Mouse (Mus musculus) lung, embryonic 14.5 days (tissue): ENCODE results near the gene Fanca. TPM values are rescaled to one million over a fixed set of nuclear protein-coding genes. Genes with fewer than 3 reads are reported as not detected.

ENCODE experiments used
- ATAC-seq: fragments of 200-750 bp; cut with Nextera tagmentation; 2 replicates; pipeline ENCODE4 v1.8.0; 2017; ENCODE audit warnings: mild to moderate bottlenecking, moderate TSS enrichment, moderate library complexity; ENCODE audit not compliant: insufficient read depth
- DNase-seq: peaks from one replicate; pipeline ENCODE4 v3.0.0-alpha.2; 2015
- H3K27ac ChIP-seq: fragments of 300-500 bp; sonication (generic); 2 replicates; pipeline ENCODE4 v1.5.1; 2014; ENCODE audit warnings: low read depth, mild to moderate bottlenecking, moderate library complexity
- H3K27me3 ChIP-seq: fragments of 300-500 bp; sonication (generic); 2 replicates; pipeline ENCODE4 v1.6.1; 2014; ENCODE audit warnings: low read length, control low read depth; ENCODE audit not compliant: insufficient read depth
- H3K36me3 ChIP-seq: fragments of 300-500 bp; sonication (generic); 2 replicates; pipeline ENCODE4 v1.6.1; 2014; ENCODE audit warnings: control low read depth; ENCODE audit not compliant: insufficient read depth
- H3K4me1 ChIP-seq: fragments of 300-500 bp; sonication (generic); 2 replicates; pipeline ENCODE4 v1.6.1; 2014; ENCODE audit warnings: antibody characterized with exemption, control low read depth; ENCODE audit not compliant: insufficient read depth
- H3K4me2 ChIP-seq: fragments of 300-500 bp; sonication (generic); 2 replicates; pipeline ENCODE4 v1.6.1; 2014; ENCODE audit warnings: mild to moderate bottlenecking
- H3K4me3 ChIP-seq: fragments of 300-500 bp; sonication (generic); 2 replicates; pipeline ENCODE4 v1.5.1; 2014; ENCODE audit warnings: low read depth, low read length
- H3K9ac ChIP-seq: fragments of 300-500 bp; sonication (generic); 2 replicates; pipeline ENCODE4 v1.6.1; 2014
- H3K9me3 ChIP-seq: fragments of 300-500 bp; sonication (generic); 2 replicates; pipeline ENCODE4 v1.6.1; 2016; ENCODE audit warnings: low read depth, low read length, control low read depth
- CTCF ChIP-seq: IDR thresholded peaks from 2 replicates; pipeline ENCODE4 v1.5.1; 2016; ENCODE audit warnings: antibody characterized with exemption, low read depth
- WGBS: fragments of 180-500 bp; shearing (Covaris S2); extraction: QIAGEN DNeasy Blood & Tissue Kit; methylation state at CpG from one replicate; pipeline ENCODE4 v1.1.7; 2014; 5-methylcytosine and 5-hydroxymethylcytosine counted together
- polyA plus RNA-seq: library from polyadenylated mRNA; unstranded; fragments of >200 nt; fragmentation: Nextera tagmentation; extraction: Ambion mirVana; gene quantifications from 2 replicates; pipeline ENCODE4 v1.2.1, GENCODE M21; 2014

The Fanca gene
- 40.0 and 41.6 TPM in 2 replicates for polyA plus RNA-seq

GRCm38 (mm10) chr8:123318467-123318911 lies at the start of gene Fanca:
Fanca (minus strand) TSS chr8:123318576.
- Histone ChIP-seq H3K27me3 (no peaks in the 10 kb centered on the region), H3K27ac (no peak within 1 kb of the TSS), H3K9me3 (no peaks in the 10 kb centered on the region), H3K4me1 (no peaks in the 10 kb centered on the region; the same call in 1 of the 2 replicates), H3K36me3 (0 out of 2 replicates have a peak, but pooled peaks cover 2% of the 10 kb centered on the region), H3K4me3 (peak within 1 kb of the TSS; percentile 66), H3K9ac (peak within 1 kb of the TSS; percentile 67), H3K4me2 (peak within 1 kb of the TSS; percentile 64)
- under 1% methylated on average over 24 of the region's 24 CpGs for WGBS
- TF ChIP-seq CTCF: no peak
- DNase-seq (peak; percentile 97), ATAC-seq (peak; percentile 100)

DNA sequence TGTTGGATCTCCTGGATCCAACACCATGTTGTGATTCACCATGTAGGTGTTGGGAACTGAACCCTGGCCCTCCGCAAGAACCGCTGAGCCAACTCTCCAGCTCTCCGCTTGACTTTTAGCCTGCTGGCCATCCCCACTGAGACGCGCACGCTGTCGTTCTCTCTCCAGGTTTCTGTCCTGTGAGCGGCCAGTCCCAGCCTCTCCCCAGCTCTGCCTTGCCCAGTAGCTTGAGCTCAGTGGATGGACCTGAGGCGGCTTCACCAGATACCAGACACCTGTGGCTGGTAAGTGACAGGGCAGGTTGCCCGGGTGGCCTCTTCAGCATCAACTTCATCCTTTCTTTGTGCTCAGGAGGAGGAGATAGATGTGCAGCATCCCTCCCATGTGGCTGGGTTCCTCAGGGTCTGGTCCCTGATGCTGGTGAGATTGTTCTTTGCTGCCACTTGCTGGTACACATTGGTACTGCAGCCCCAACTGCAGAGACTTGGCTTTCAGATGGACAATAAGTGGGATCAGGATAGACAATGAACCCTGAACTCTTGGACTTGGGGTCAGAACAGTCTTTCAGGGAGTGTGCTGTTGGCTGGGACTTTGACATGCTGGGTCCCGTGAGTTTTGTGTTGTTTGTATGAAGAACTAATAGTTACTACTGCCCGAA lies 42.8 kb upstream of the Fanca start:
- no peaks in the 10 kb centered on the region for H3K27me3 ChIP-seq
- no peak overlapping the region for H3K4me3 ChIP-seq
- H3K27ac ChIP-seq: no peak overlapping the region
- no peaks in the 10 kb centered on the region for H3K9me3 ChIP-seq
- 36% methylated on average over 12 of the region's 12 CpGs for WGBS
- H3K36me3 ChIP-seq: no peaks in the 10 kb centered on the region
- ATAC-seq (no peak), DNase-seq (peak; percentile 92)
- peak; percentile 99 for TF ChIP-seq CTCF
- no peaks in the 10 kb centered on the region for H3K4me1 ChIP-seq
- H3K4me2 ChIP-seq: no peak overlapping the region
- no peak overlapping the region for H3K9ac ChIP-seq

DNA sequence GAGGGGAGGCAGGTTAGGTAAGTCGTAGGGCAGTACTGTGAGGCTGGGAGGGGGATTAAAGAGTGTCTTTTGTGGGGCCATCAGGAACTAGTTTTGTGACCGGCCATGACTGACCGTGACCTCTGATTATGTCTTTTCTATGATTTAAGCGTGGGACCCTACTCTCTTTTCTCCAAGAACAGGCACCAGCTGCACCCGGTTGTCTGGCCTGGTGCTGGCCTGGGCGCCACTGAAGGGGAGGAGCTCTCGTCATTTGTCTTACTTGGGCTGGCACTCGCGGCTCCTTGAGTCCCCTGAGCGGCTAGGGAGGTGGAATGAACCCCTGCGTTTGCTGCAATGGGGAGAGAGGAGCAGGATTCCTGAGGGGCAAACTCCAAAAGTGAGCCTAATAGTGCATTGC lies 34.8 kb upstream of the Fanca start:
- WGBS: 35% methylated on average over 11 of the region's 11 CpGs
- H3K27ac ChIP-seq: no peak overlapping the region
- no peaks in the 10 kb centered on the region for H3K9me3 ChIP-seq
- no peaks in the 10 kb centered on the region for H3K36me3 ChIP-seq
- H3K4me1 ChIP-seq: peaks cover 8% of the 10 kb centered on the region; the same call in 1 of the 2 replicates
- ATAC-seq (no peak), DNase-seq (no peak)
- no peak overlapping the region for H3K9ac ChIP-seq
- no peak for TF ChIP-seq CTCF
- H3K4me2 ChIP-seq: no peak overlapping the region
- H3K27me3 ChIP-seq: peaks cover 4% of the 10 kb centered on the region; the same call in 1 of the 2 replicates
- no peak overlapping the region for H3K4me3 ChIP-seq

- Histone ChIP-seq H3K4me2 (no peak overlapping the region), H3K27ac (no peak overlapping the region), H3K27me3 (peaks cover 4% of the 10 kb centered on the region; the same call in 1 of the 2 replicates), H3K4me1 (peaks cover 11% of the 10 kb centered on the region; the same call in 1 of the 2 replicates), H3K4me3 (no peak overlapping the region), H3K36me3 (no peaks in the 10 kb centered on the region), H3K9me3 (no peaks in the 10 kb centered on the region), H3K9ac (no peak overlapping the region)
- WGBS: 48% methylated on average over 13 of the region's 13 CpGs
- DNase-seq: peak; percentile 77
- ATAC-seq: no peak
- TF ChIP-seq CTCF: peak; percentile 75
Measured at GRCm38 (mm10) chr8:123352786-123353185, 34.4 kb upstream of the Fanca start.

DNA sequence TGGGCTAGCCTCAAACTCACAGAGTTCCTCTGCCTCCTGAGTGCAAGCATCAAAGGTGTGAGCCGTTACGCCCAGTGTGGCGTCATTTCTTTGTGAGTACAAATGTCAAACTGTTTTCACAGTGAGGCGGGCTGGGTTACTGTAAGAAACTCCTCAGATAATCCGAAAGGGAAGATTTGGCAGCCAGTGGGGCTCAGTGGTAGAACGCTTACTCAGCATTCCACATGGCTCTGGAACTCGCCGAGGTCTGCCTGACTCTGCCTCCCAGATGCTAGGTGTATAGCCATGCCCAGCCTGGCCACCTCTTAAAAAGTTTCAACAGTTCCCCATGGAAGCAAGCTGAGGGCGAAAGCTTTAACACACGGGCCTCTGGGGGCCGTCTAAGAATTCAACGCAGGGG lies 33.7 kb upstream of the Fanca start:
- no peak overlapping the region for H3K4me3 ChIP-seq
- no peak overlapping the region for H3K27ac ChIP-seq
- no peak for DNase-seq
- H3K27me3 ChIP-seq: peaks cover 4% of the 10 kb centered on the region; the same call in 1 of the 2 replicates
- H3K9me3 ChIP-seq: no peaks in the 10 kb centered on the region
- 79% methylated on average over 12 of the region's 12 CpGs for WGBS
- no peak overlapping the region for H3K4me2 ChIP-seq
- peaks cover 14% of the 10 kb centered on the region for H3K4me1 ChIP-seq
- H3K36me3 ChIP-seq: no peaks in the 10 kb centered on the region
- no peak for ATAC-seq
- no peak for TF ChIP-seq CTCF
- no peak overlapping the region for H3K9ac ChIP-seq

DNA sequence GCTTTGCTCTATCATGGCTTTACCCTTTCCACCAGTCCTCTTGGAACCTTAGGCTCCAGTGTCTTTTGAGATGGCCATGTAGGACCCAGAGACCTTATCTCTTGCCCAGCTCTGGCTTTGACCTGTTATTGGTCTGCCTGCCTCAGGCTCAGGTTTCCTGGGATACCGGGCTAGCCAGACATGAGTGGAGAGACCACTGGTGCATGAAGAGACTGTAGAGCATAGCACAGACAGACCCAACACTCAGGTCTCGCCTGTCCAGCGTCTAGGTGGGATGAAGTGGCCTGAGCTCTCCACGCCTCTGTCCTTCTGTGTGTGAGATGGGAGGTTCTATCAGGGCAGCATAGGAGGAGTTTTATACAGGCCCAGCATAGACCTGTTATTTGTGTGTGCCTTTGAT lies 30.7 kb upstream of the Fanca start:
- Histone ChIP-seq H3K4me1 (peaks cover 17% of the 10 kb centered on the region), H3K9me3 (no peaks in the 10 kb centered on the region), H3K4me2 (no peak overlapping the region), H3K36me3 (no peaks in the 10 kb centered on the region), H3K9ac (no peak overlapping the region), H3K4me3 (no peak overlapping the region), H3K27me3 (peaks cover 4% of the 10 kb centered on the region; the same call in 1 of the 2 replicates), H3K27ac (peak overlapping the region; percentile 77; the same call in 1 of the 2 replicates)
- 69% methylated on average over 4 of the region's 4 CpGs for WGBS
- no peak for TF ChIP-seq CTCF
- DNase-seq (no peak), ATAC-seq (no peak; the same call in 1 of the 2 replicates)

- Histone ChIP-seq H3K4me2 (0 out of 2 replicates have a peak overlapping the region, but pooled peaks have one; percentile 32), H3K9me3 (no peaks in the 10 kb centered on the region), H3K27ac (peak overlapping the region; percentile 77; the same call in 1 of the 2 replicates), H3K9ac (no peak overlapping the region), H3K4me1 (peaks cover 17% of the 10 kb centered on the region), H3K27me3 (peaks cover 3% of the 10 kb centered on the region; the same call in 1 of the 2 replicates), H3K4me3 (no peak overlapping the region), H3K36me3 (no peaks in the 10 kb centered on the region)
- peak; percentile 81 for ATAC-seq
- TF ChIP-seq CTCF: no peak
- DNase-seq: peak; percentile 98
- 22% methylated on average over 9 of the region's 9 CpGs for WGBS
Measured at GRCm38 (mm10) chr8:123348237-123348843, 30.0 kb upstream of the Fanca start.
